Mouse (Mus musculus) heart, postnatal 0 days (tissue): ENCODE measurements at regions not wholly inside any gene's neighbourhood (a gene's known extent, or its start where the extent isn't known, plus 50 kb on each side); places are given as distances from the start of the nearest gene placed in this dataset.

Source experiments
- ATAC-seq: fragments of 200-750 bp; cut with Nextera tagmentation; 2 replicates; pipeline ENCODE4 v1.8.0; 2017; ENCODE audit warnings: low read depth, moderate number of reproducible peaks, moderate library complexity; ENCODE audit not compliant: insufficient read depth
- DNase-seq: peaks from one replicate; pipeline ENCODE4 v3.0.0-alpha.2; 2016; ENCODE audit warnings: low spot score
- H3K27ac ChIP-seq: fragments of 300-500 bp; sonication (generic); 2 replicates; pipeline ENCODE4 v1.5.1; 2014; ENCODE audit warnings: low read depth, mild to moderate bottlenecking
- H3K27me3 ChIP-seq: fragments of 300-500 bp; sonication (generic); 2 replicates; pipeline ENCODE4 v1.6.1; 2014; ENCODE audit warnings: low read length, mixed read lengths; ENCODE audit not compliant: control insufficient read depth, insufficient read depth
- H3K36me3 ChIP-seq: fragments of 300-500 bp; sonication (generic); replicated peaks from 2 replicates; pipeline ENCODE4 v1.6.1; 2014; ENCODE audit warnings: low read length, mixed read lengths; ENCODE audit not compliant: control insufficient read depth, insufficient read depth
- H3K4me1 ChIP-seq: fragments of 300-500 bp; sonication (generic); 2 replicates; pipeline ENCODE4 v1.6.1; 2014; ENCODE audit warnings: antibody characterized with exemption; ENCODE audit not compliant: control insufficient read depth, insufficient read depth
- H3K4me2 ChIP-seq: fragments of 300-500 bp; sonication (generic); 2 replicates; pipeline ENCODE4 v1.6.1; 2014; ENCODE audit warnings: low read depth, mild to moderate bottlenecking, low read length, moderate library complexity
- H3K4me3 ChIP-seq: fragments of 300-500 bp; sonication (generic); 2 replicates; pipeline ENCODE4 v1.5.1; 2014; ENCODE audit warnings: low read depth, low read length
- H3K9ac ChIP-seq: fragments of 300-500 bp; sonication (generic); replicated peaks from 2 replicates; pipeline ENCODE4 v1.6.1; 2014; ENCODE audit warnings: low read depth, low read length, mixed read lengths
- H3K9me3 ChIP-seq: fragments of 300-500 bp; sonication (generic); replicated peaks from 2 replicates; pipeline ENCODE4 v1.6.1; 2016; ENCODE audit warnings: low read length; ENCODE audit not compliant: control insufficient read depth
- CTCF ChIP-seq: IDR thresholded peaks from 2 replicates; pipeline ENCODE4 v1.5.1; 2016; ENCODE audit warnings: antibody characterized with exemption, control low read depth, low read depth
- EP300 ChIP-seq: IDR thresholded peaks from 2 replicates; pipeline ENCODE4 v1.6.1; 2016; ENCODE audit warnings: antibody characterized with exemption, low read depth
- WGBS: fragments of 180-500 bp; shearing (Covaris S2); extraction: QIAGEN DNeasy Blood & Tissue Kit; methylation state at CpG from one replicate; pipeline ENCODE4 v1.1.7; 2014; 5-methylcytosine and 5-hydroxymethylcytosine counted together

- DNase-seq: no peak
- TF ChIP-seq EP300 (no peak), CTCF (no peak)
- H3K4me3 ChIP-seq: no peak overlapping the region
- no peaks in the 10 kb centered on the region for H3K27me3 ChIP-seq
- no peak for ATAC-seq
- no peaks in the 10 kb centered on the region for H3K9me3 ChIP-seq
- 74% methylated on average over 3 of the region's 3 CpGs for WGBS
- no peak overlapping the region for H3K9ac ChIP-seq
- H3K4me2 ChIP-seq: no peak overlapping the region
- H3K36me3 ChIP-seq: no peaks in the 10 kb centered on the region
- no peak overlapping the region for H3K27ac ChIP-seq
- H3K4me1 ChIP-seq: no peaks in the 10 kb centered on the region
These were observed 352.4 kb downstream of the Cmpk2 start for GRCm38 (mm10) chr12:26821257-26821968.

- no peak for ATAC-seq
- Histone ChIP-seq H3K4me3 (no peak overlapping the region), H3K4me1 (no peaks in the 10 kb centered on the region), H3K27ac (no peak overlapping the region), H3K9ac (no peak overlapping the region), H3K27me3 (no peaks in the 10 kb centered on the region), H3K36me3 (no peaks in the 10 kb centered on the region), H3K4me2 (no peak overlapping the region), H3K9me3 (no peaks in the 10 kb centered on the region)
- no peak for DNase-seq
- 83% methylated on average over 3 of the region's 3 CpGs for WGBS
- no peak for TF ChIP-seq EP300
- no peak for TF ChIP-seq CTCF
These were observed 348.9 kb downstream of the Cmpk2 start for GRCm38 (mm10) chr12:26817866-26818265.

DNA sequence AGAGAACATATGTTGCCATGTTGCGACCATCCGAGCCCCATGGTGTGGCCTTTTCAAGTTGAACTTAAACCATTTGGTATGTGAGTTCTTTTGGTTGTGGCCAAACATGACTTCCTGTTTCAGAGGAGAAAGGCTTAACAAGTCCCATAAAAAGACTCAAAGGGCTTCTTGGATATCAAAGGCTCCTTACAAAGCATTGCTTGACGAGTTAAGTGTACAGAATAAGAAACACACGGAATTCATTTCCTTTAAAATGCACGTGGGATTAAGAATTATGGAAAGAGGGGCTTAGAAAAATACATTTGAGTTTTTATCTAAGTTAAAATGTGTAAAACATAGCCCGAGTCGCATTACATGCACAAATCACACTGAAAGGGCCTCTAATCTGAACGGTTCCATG, 346.8 kb downstream of the Cmpk2 start:
- 79% methylated on average over 8 of the region's 8 CpGs for WGBS
- Histone ChIP-seq H3K27me3 (no peaks in the 10 kb centered on the region), H3K27ac (no peak overlapping the region), H3K9ac (no peak overlapping the region), H3K9me3 (no peaks in the 10 kb centered on the region), H3K36me3 (no peaks in the 10 kb centered on the region), H3K4me1 (no peaks in the 10 kb centered on the region), H3K4me3 (no peak overlapping the region), H3K4me2 (no peak overlapping the region)
- no peak for TF ChIP-seq EP300
- no peak for DNase-seq
- ATAC-seq: no peak

DNA sequence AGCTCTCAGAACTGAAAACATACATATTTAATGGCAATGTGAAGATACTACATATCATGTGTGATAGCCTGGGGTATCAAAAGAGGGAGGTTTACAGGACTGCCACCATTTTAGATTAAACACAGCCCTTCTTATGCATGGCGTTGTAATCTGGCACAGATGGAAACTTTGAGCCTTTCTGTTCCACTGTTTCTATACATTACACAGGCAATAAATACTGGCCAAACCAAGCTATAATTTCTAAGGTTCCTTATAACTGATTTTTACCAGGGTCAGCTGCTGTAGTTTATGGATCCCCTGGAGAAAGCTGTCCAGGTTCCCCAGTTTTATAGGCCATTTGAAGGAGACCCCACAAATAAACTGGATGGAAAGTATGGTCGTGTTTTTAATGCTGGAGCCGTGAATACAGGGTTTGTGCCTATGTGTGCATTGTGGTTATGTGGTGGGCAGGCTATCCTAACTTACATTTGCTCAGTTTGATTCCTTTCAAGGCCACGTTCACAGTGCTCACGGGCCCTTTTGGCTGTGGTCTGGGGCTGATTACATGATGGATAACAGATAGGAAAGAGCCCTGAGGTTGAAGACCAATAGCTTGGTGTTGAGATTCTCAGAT, 341.7 kb downstream of the Cmpk2 start:
- ATAC-seq: no peak
- 77% methylated on average over 5 of the region's 5 CpGs for WGBS

GRCm38 (mm10) chr12:26809670-26810069, 340.7 kb downstream of the Cmpk2 start:
- no peaks in the 10 kb centered on the region for H3K4me1 ChIP-seq
- no peak overlapping the region for H3K27ac ChIP-seq
- ATAC-seq: no peak
- 5% methylated on average over 4 of the region's 4 CpGs for WGBS
- no peak for DNase-seq
- no peak overlapping the region for H3K4me3 ChIP-seq
- TF ChIP-seq CTCF (no peak), EP300 (no peak)
- H3K4me2 ChIP-seq: no peak overlapping the region
- no peak overlapping the region for H3K9ac ChIP-seq
- no peaks in the 10 kb centered on the region for H3K27me3 ChIP-seq
- no peaks in the 10 kb centered on the region for H3K9me3 ChIP-seq
- H3K36me3 ChIP-seq: no peaks in the 10 kb centered on the region

More for the DNA sequence above, 341.7 kb downstream of the Cmpk2 start:
- H3K9ac ChIP-seq: no peak overlapping the region
- no peak overlapping the region for H3K4me3 ChIP-seq
- no peaks in the 10 kb centered on the region for H3K9me3 ChIP-seq
- H3K27me3 ChIP-seq: no peaks in the 10 kb centered on the region
- no peaks in the 10 kb centered on the region for H3K36me3 ChIP-seq
- H3K4me2 ChIP-seq: no peak overlapping the region
- TF ChIP-seq EP300: no peak
- no peak for TF ChIP-seq CTCF
- DNase-seq: no peak
- H3K4me1 ChIP-seq: no peaks in the 10 kb centered on the region
- no peak overlapping the region for H3K27ac ChIP-seq

DNA sequence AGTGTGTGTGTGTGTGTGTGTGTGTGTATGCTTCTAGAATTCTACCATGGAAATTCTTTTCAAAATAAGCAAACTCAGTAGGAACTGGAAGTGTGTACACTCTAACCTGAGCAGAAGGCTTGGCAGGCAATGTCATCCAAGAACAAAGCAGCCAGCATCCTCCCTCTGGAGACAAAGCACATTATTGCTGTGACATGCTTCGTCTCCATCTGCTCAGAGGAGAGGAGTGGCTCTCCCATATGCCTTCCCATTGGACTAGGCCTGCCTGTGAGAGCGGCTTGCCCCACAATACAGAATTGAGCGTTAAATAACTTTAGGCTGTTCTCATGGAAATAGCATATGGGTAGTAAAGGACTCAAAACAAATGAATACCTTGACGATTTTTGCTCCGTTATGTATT, 333.5 kb downstream of the Cmpk2 start:
- no peak overlapping the region for H3K9ac ChIP-seq
- no peaks in the 10 kb centered on the region for H3K36me3 ChIP-seq
- ATAC-seq: no peak
- no peak overlapping the region for H3K27ac ChIP-seq
- no peak overlapping the region for H3K4me3 ChIP-seq
- no peaks in the 10 kb centered on the region for H3K4me1 ChIP-seq
- 85% methylated on average over 5 of the region's 5 CpGs for WGBS
- H3K27me3 ChIP-seq: no peaks in the 10 kb centered on the region
- DNase-seq: no peak
- no peak overlapping the region for H3K4me2 ChIP-seq
- TF ChIP-seq CTCF (no peak), EP300 (no peak)
- H3K9me3 ChIP-seq: no peaks in the 10 kb centered on the region
